Mouse (Mus musculus) neural tube, embryonic 15.5 days (tissue): ENCODE measurements around the gene Zbtb43. TPM values are rescaled to one million over a fixed set of nuclear protein-coding genes. Genes with fewer than 3 reads are reported as not detected.

ENCODE experiments used
- ATAC-seq: fragments of 200-750 bp; cut with Nextera tagmentation; 2 replicates; pipeline ENCODE4 v1.8.0; 2017; ENCODE audit warnings: mild to moderate bottlenecking, moderate TSS enrichment, moderate library complexity; ENCODE audit not compliant: low FRiP score
- H3K27ac ChIP-seq: fragments of 300-500 bp; sonication (generic); replicated peaks from 2 replicates; pipeline ENCODE4 v1.5.1; 2015; ENCODE audit warnings: mild to moderate bottlenecking, inconsistent platforms
- H3K27me3 ChIP-seq: fragments of 300-500 bp; sonication (generic); replicated peaks from 2 replicates; pipeline ENCODE4 v1.6.1; 2015; ENCODE audit warnings: inconsistent platforms
- H3K36me3 ChIP-seq: fragments of 300-500 bp; sonication (generic); 2 replicates; pipeline ENCODE4 v1.6.1; 2015; ENCODE audit warnings: inconsistent platforms
- H3K4me1 ChIP-seq: fragments of 300-500 bp; sonication (generic); 2 replicates; pipeline ENCODE4 v1.6.1; 2015; ENCODE audit warnings: inconsistent platforms
- H3K4me2 ChIP-seq: fragments of 300-500 bp; sonication (generic); 2 replicates; pipeline ENCODE4 v1.6.1; 2015; ENCODE audit warnings: inconsistent platforms, mild to moderate bottlenecking, moderate library complexity
- H3K4me3 ChIP-seq: fragments of 300-500 bp; sonication (generic); replicated peaks from 2 replicates; pipeline ENCODE4 v1.5.1; 2015; ENCODE audit warnings: mild to moderate bottlenecking, inconsistent platforms
- H3K9ac ChIP-seq: fragments of 300-500 bp; sonication (generic); replicated peaks from 2 replicates; pipeline ENCODE4 v1.6.1; 2015; ENCODE audit warnings: mild to moderate bottlenecking, inconsistent platforms
- H3K9me3 ChIP-seq: fragments of 300-500 bp; sonication (generic); replicated peaks from 2 replicates; pipeline ENCODE4 v1.6.1; 2016; ENCODE audit warnings: inconsistent platforms
- WGBS: fragments of 180-500 bp; shearing (Covaris S2); methylation state at CpG from one replicate; pipeline ENCODE4 v1.1.7; 2015; ENCODE audit warnings: mixed read lengths; 5-methylcytosine and 5-hydroxymethylcytosine counted together
- polyA plus RNA-seq: library from polyadenylated mRNA; unstranded; fragments of >200 nt; fragmentation: Nextera tagmentation; extraction: Ambion mirVana; gene quantifications from 2 replicates; pipeline ENCODE4 v1.2.1, GENCODE M21; 2015

Gene Zbtb43
- polyA plus RNA-seq, 1 experiment from 2014 or later, result 21.9 TPM

GRCm38 (mm10) chr2:33452721-33453120, 15.6 kb downstream of the Zbtb43 start:
- peaks cover 54% of the 10 kb centered on the region for H3K36me3 ChIP-seq

DNA sequence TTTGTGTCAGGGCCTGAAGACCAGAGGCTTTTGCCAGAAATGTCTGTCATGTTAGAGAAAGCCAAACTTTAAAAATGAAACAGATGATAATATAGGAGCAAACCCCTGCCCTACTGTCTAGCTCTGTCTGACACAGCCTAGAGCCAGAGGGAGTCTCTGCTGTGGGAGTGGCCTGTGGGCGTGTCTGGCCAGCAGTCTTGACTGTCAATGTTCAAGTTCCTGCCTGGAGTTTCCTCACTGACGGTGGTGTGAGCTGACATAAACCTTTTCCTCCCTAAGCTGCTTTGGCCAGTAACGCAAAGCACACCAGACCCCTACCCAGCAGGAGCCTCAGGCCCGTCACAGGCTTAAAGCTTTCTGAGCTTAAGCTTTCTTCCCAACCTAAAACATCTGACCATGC, 16.2 kb downstream of the Zbtb43 start:
- H3K4me2 ChIP-seq, result no peak overlapping the region
- no peaks in the 10 kb centered on the region for H3K9me3 ChIP-seq
- no peak overlapping the region for H3K4me3 ChIP-seq
- peaks cover 16% of the 10 kb centered on the region for H3K4me1 ChIP-seq
- no peaks in the 10 kb centered on the region for H3K27me3 ChIP-seq
- H3K36me3 ChIP-seq, result peaks cover 54% of the 10 kb centered on the region
- 64% methylated on average over 4 of the region's 4 CpGs for WGBS
- ATAC-seq, result no peak
- H3K27ac ChIP-seq, result no peak overlapping the region
- H3K9ac ChIP-seq, result no peak overlapping the region

More at GRCm38 (mm10) chr2:33452721-33453120, 15.6 kb downstream of the Zbtb43 start:
- H3K4me3 ChIP-seq, result no peak overlapping the region
- 94% methylated on average over 5 of the region's 5 CpGs for WGBS
- H3K4me2 ChIP-seq, result no peak overlapping the region
- no peak overlapping the region for H3K27ac ChIP-seq
- H3K27me3 ChIP-seq, result no peaks in the 10 kb centered on the region
- no peak for ATAC-seq
- H3K9ac ChIP-seq, result no peak overlapping the region
- H3K9me3 ChIP-seq, result no peaks in the 10 kb centered on the region
- H3K4me1 ChIP-seq, result peaks cover 14% of the 10 kb centered on the region

DNA sequence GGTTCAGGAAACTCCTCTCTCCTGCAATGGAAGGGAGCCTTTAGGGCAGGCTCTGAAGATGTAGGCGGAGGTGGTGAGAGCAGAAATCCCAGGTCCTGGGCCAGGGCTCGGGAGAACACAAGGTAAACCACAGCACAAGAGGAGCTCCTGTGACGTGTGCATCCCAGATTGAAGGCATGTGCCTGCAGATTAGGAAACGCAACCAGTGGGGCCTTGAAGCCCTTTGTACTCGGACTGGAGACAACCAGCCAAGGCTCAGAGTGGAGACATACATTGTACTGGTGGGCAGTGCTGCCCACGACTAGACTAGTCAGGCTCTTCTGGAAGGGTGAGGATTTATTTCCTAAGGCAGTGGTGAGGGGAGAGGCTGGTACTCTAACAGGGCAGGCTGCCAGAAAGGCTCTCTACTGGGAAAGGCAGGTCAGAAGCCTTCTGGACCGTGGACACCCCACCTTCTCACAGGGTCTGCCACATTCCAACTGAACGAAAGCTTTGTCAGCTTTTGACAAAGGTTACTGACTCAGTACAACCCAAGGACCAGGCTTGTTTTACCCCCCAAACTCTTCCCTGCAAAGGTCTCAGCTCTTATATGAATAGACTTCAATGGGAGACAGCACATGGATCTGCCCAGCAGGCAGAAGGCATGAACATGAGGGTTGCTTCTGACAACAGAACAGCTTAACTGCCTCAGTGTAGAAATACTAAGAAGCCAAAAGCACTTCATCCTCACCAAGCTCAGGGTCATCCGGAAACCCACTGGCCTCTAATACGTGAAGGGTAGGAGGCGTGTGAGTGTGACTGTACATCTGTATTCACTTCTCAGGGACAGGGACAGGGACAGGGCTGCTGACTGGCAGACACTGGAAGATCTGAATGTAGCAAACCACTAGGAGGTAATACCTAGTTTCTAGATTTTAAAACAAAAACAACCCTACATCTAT, 17.1 kb downstream of the Zbtb43 start:
- H3K4me2 ChIP-seq, result no peak overlapping the region
- no peaks in the 10 kb centered on the region for H3K9me3 ChIP-seq
- WGBS, result 86% methylated on average over 11 of the region's 11 CpGs
- H3K36me3 ChIP-seq, result peaks cover 51% of the 10 kb centered on the region
- H3K4me1 ChIP-seq, result peaks cover 16% of the 10 kb centered on the region
- H3K27ac ChIP-seq, result no peak overlapping the region
- no peak overlapping the region for H3K9ac ChIP-seq
- ATAC-seq, result no peak
- no peak overlapping the region for H3K4me3 ChIP-seq
- no peaks in the 10 kb centered on the region for H3K27me3 ChIP-seq

DNA sequence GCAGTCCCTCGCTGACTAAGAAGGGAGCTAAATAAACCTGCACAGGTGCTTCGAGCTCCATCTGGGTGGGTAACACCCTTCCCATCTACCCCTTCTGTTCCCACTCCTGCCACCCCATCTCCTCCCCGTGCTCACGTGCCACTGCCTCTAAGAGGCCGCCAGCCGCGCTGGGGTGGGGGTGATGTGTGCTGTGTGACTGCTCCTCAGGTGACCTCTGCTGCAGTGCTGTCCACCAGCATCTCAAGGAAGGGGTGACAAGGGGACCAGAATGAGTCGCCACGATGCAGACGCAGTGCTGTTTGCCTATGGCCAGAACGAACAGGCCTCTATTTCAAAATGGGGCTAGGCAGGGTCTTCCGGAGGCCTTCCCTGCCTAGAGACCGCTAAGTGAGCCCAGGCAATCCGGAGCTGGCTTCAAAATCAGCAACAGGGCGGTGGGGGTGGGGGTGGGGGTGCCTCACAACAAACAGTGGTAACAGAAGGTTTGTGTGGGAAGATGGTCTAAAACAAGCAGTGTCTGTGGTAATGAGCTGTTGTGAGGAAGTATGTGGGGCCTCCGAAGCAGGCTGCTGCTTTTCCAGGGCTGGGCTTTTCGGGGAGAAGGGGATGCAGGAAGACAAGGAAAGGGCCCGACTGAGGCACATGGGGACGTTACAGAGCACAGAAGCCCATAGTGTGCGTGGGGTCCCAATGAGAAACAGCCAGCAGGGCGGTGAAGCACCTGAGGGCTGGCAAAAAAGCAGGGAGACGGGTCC, 19.1 kb downstream of the Zbtb43 start:
- H3K9me3 ChIP-seq, result no peaks in the 10 kb centered on the region
- no peak overlapping the region for H3K27ac ChIP-seq
- 87% methylated on average over 22 of the region's 22 CpGs for WGBS
- H3K36me3 ChIP-seq, result peaks cover 38% of the 10 kb centered on the region
- no peak for ATAC-seq
- H3K4me3 ChIP-seq, result no peak overlapping the region
- no peak overlapping the region for H3K4me2 ChIP-seq
- H3K4me1 ChIP-seq, result peaks cover 22% of the 10 kb centered on the region
- no peak overlapping the region for H3K9ac ChIP-seq
- H3K27me3 ChIP-seq, result no peaks in the 10 kb centered on the region

DNA sequence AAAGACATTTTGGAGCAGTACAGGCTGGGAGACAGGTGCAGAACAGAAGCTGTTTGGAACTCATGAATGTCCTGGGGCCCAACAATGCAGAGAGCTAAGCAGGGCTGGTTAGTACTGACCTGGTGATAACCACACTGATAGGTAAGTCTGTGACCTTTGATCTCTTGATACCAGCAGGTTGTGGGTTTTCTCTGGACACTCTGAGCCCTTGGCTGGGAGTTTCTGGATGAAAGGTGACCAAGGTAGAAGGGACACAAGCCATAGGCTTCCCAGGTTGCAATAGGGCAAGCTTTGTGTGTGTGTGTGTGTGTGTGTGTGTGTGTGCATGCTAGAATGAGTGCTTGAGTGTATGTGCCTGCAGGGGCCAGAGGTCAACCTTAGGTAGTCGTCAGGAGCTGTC, 21.6 kb downstream of the Zbtb43 start:
- peaks cover 14% of the 10 kb centered on the region for H3K36me3 ChIP-seq
- 75% methylated on average over 1 of the region's 1 CpGs for WGBS
- H3K27me3 ChIP-seq, result no peaks in the 10 kb centered on the region
- peaks cover 26% of the 10 kb centered on the region for H3K4me1 ChIP-seq
- H3K4me2 ChIP-seq, result no peak overlapping the region
- H3K9ac ChIP-seq, result no peak overlapping the region
- no peak for ATAC-seq
- H3K4me3 ChIP-seq, result no peak overlapping the region
- no peaks in the 10 kb centered on the region for H3K9me3 ChIP-seq
- H3K27ac ChIP-seq, result no peak overlapping the region

DNA sequence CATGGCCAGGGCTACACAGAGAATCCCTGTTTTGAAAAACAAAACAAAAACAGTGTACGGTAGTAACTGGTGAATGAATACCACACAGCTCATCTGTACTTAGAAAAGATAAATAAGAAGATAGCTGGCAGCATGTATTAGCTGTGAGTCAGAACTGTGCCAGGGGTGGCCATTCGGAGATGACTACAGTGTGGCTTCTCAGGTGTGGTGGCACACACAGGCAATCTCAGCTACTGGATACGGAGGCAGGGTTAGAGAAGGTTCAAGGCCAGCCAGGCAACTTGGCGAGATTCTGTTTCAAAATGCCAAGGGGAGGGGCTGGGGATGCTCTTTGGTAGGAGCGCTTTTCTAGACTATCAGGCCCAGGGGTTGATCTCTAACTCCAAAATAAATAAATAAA, 22.6 kb downstream of the Zbtb43 start:
- Histone ChIP-seq H3K4me2 (no peak overlapping the region), H3K27me3 (no peaks in the 10 kb centered on the region), H3K27ac (no peak overlapping the region), H3K4me3 (no peak overlapping the region), H3K9me3 (no peaks in the 10 kb centered on the region), H3K9ac (no peak overlapping the region), H3K4me1 (peaks cover 31% of the 10 kb centered on the region), H3K36me3 (peaks cover 9% of the 10 kb centered on the region)
- WGBS, result 95% methylated on average over 5 of the region's 5 CpGs
- ATAC-seq, result no peak

GRCm38 (mm10) chr2:33444862-33445261, 23.5 kb downstream of the Zbtb43 start:
- no peak for ATAC-seq
- H3K27ac ChIP-seq, result no peak overlapping the region
- peaks cover 7% of the 10 kb centered on the region for H3K36me3 ChIP-seq
- no peak overlapping the region for H3K4me3 ChIP-seq
- H3K4me2 ChIP-seq, result no peak overlapping the region
- H3K9me3 ChIP-seq, result no peaks in the 10 kb centered on the region
- no peaks in the 10 kb centered on the region for H3K27me3 ChIP-seq
- H3K4me1 ChIP-seq, result peaks cover 35% of the 10 kb centered on the region
- H3K9ac ChIP-seq, result no peak overlapping the region

DNA sequence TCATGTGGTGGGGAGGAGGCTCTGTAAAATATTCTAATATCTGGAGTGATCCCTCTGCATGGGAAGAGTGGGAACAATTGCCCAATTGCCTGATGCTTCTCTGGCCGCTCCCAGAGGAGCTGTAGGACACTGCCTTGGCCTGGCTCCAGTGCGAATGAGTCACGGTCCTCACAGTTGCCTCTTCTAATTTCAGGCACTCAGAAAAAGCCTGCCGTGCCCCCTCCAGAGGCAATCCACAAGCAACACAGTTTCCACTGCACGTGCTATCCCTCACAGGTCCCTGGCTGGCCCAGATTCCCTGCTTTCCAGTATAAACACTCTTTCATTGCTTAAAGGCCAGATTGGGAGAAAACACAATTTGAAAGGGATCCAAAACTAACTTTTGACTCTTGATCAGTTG, 24.0 kb downstream of the Zbtb43 start:
- no peaks in the 10 kb centered on the region for H3K27me3 ChIP-seq
- no peak overlapping the region for H3K4me3 ChIP-seq
- 25% methylated on average over 5 of the region's 5 CpGs for WGBS
- H3K4me1 ChIP-seq, result peaks cover 40% of the 10 kb centered on the region
- no peak overlapping the region for H3K9ac ChIP-seq
- H3K4me2 ChIP-seq, result no peak overlapping the region
- no peaks in the 10 kb centered on the region for H3K9me3 ChIP-seq
- no peak overlapping the region for H3K27ac ChIP-seq
- peaks cover 3% of the 10 kb centered on the region; the same call in 1 of the 2 replicates for H3K36me3 ChIP-seq
- ATAC-seq, result no peak

DNA sequence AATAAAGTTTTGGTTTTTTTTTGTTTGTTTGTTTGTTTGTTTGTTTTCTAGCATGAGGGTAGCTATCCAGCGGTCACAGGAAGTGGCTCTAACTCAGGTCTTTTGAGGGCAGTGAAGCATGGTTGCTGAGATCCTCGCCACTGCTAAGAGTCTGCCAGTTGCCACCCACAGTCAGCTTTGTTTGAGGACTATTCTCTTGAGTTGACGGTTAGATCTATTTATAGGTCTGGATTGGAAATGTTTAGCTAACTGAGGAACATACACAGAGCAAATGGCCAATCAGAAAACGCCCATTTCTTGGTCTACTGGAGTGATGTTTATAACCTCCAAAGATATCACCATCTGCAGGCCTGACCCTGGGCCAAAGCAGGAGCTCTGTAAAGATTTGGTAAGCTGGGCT, 25.7 kb downstream of the Zbtb43 start:
- 57% methylated on average over 4 of the region's 4 CpGs for WGBS
- no peak for ATAC-seq

DNA sequence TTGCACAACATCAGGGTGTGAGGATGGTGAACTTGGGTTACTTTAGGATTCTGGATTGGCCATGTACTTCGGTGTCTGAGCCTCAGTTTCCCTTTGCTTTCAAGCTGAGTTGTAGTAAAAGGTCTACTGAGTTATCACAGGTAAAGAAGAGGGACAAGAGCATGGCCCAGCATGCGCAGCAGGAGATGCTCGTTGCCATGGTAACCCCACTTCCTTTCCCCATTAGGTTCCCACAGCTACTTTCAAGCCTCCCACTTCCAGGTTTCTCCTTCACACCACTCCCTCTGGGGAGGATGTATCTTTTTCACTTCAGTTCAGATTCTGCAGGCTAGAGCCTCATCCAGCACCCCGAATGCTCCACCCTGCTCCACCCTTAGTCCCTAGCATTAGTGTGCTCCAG, 27.5 kb downstream of the Zbtb43 start:
- H3K4me2 ChIP-seq, result no peak overlapping the region
- no peaks in the 10 kb centered on the region for H3K36me3 ChIP-seq
- no peak for ATAC-seq
- 28% methylated on average over 4 of the region's 4 CpGs for whole genome bisulfite sequencing
- no peaks in the 10 kb centered on the region for H3K9me3 ChIP-seq
- H3K4me1 ChIP-seq, result peaks cover 36% of the 10 kb centered on the region
- no peaks in the 10 kb centered on the region for H3K27me3 ChIP-seq
- H3K4me3 ChIP-seq, result no peak overlapping the region
- H3K9ac ChIP-seq, result no peak overlapping the region
- no peak overlapping the region for H3K27ac ChIP-seq

More for the DNA sequence above, 25.7 kb downstream of the Zbtb43 start:
- no peak overlapping the region for H3K4me3 ChIP-seq
- peaks cover 28% of the 10 kb centered on the region for H3K4me1 ChIP-seq
- no peak overlapping the region for H3K9ac ChIP-seq
- no peak overlapping the region for H3K4me2 ChIP-seq
- H3K36me3 ChIP-seq, result no peaks in the 10 kb centered on the region; the same call in 1 of the 2 replicates
- no peak overlapping the region for H3K27ac ChIP-seq
- H3K27me3 ChIP-seq, result no peaks in the 10 kb centered on the region
- H3K9me3 ChIP-seq, result no peaks in the 10 kb centered on the region

DNA sequence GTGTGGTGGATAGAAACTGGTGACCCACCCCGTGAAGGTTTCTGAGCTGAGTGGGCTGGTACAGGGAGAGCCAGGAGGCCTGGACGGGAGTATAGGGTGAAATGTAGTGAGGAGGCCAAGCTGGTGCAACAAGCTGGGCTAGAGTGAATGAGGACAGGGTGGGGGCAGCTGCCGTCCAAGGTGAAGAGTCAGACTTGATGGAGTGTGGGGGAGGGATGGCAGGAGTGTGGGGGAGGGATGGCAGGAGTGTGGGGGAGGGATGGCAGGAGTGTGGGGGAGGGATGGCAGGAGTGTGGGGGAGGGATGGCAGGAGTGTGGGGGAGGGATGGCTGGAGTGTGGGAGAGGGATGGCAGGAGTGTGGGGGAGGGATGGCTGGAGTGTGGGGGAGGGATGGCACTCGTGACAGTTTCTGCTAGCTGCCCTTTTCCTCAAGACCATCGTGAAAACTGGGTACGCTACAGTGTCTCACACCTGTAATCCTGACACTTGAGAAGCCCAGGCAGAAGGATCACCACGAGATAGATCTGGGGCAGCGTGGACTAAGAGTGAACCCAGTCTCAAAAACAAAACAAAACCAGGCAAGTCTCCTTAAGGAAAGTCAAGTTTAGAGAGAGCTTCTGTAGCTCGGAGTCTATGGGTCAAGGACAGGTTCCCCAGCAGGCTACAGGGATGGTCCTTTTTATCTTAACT, 28.2 kb downstream of the Zbtb43 start:
- no peak for ATAC-seq
- no peaks in the 10 kb centered on the region for H3K27me3 ChIP-seq
- H3K9ac ChIP-seq, result no peak overlapping the region
- no peak overlapping the region for H3K4me3 ChIP-seq
- H3K27ac ChIP-seq, result no peak overlapping the region
- 35% methylated on average over 9 of the region's 9 CpGs for WGBS
- no peaks in the 10 kb centered on the region for H3K9me3 ChIP-seq
- H3K4me2 ChIP-seq, result no peak overlapping the region
- H3K4me1 ChIP-seq, result peaks cover 44% of the 10 kb centered on the region
- no peaks in the 10 kb centered on the region for H3K36me3 ChIP-seq
